Mouse (Mus musculus) liver, embryonic 11.5 days (tissue): ENCODE data around the gene Gm17622. TPM values are rescaled to one million over a fixed set of nuclear protein-coding genes. Genes with fewer than 3 reads are reported as not detected.

Experiments used
- ATAC-seq: fragments of 200-750 bp; cut with Nextera tagmentation; replicated peaks from 2 replicates; pipeline ENCODE4 v1.8.0; 2017; ENCODE audit warnings: moderate number of reproducible peaks, mild to moderate bottlenecking, moderate TSS enrichment, moderate library complexity; ENCODE audit not compliant: low FRiP score
- DNase-seq: peaks from one replicate; pipeline ENCODE4 v3.0.0-alpha.2; 2017; ENCODE audit warnings: low spot score
- H3K27ac ChIP-seq: fragments of 300-500 bp; sonication (generic); 2 replicates; pipeline ENCODE4 v1.5.1; 2014; ENCODE audit warnings: mild to moderate bottlenecking, low read depth, low read length, control low read depth
- H3K27me3 ChIP-seq: fragments of 300-500 bp; sonication (generic); replicated peaks from 2 replicates; pipeline ENCODE4 v1.6.1; 2014; ENCODE audit warnings: low read length, mixed read lengths; ENCODE audit not compliant: control insufficient read depth, insufficient read depth
- H3K36me3 ChIP-seq: fragments of 300-500 bp; sonication (generic); 2 replicates; pipeline ENCODE4 v1.6.1; 2014; ENCODE audit warnings: mild to moderate bottlenecking, low read length, moderate library complexity, mixed read lengths; ENCODE audit not compliant: control insufficient read depth, insufficient read depth
- H3K4me1 ChIP-seq: fragments of 300-500 bp; sonication (generic); replicated peaks from 2 replicates; pipeline ENCODE4 v1.6.1; 2014; ENCODE audit warnings: low read length, mixed read lengths; ENCODE audit not compliant: control insufficient read depth, insufficient read depth
- H3K4me2 ChIP-seq: fragments of 300-500 bp; sonication (generic); 2 replicates; pipeline ENCODE4 v1.6.1; 2014; ENCODE audit warnings: mild to moderate bottlenecking, control low read depth, moderate library complexity
- H3K4me3 ChIP-seq: fragments of 300-500 bp; sonication (generic); 2 replicates; pipeline ENCODE4 v1.5.1; 2014; ENCODE audit warnings: low read depth, low read length, control low read depth
- H3K9ac ChIP-seq: fragments of 300-500 bp; sonication (generic); 2 replicates; pipeline ENCODE4 v1.6.1; 2014; ENCODE audit warnings: low read depth, low read length, control low read depth
- H3K9me3 ChIP-seq: fragments of 300-500 bp; sonication (generic); 2 replicates; pipeline ENCODE4 v1.6.1; 2016; ENCODE audit warnings: low read length, inconsistent platforms, mixed read lengths; ENCODE audit not compliant: control insufficient read depth
- WGBS: fragments of 180-500 bp; shearing (Covaris S2); extraction: QIAGEN DNeasy Blood & Tissue Kit; methylation state at CpG from one replicate; pipeline ENCODE4 v1.1.7; 2014; 5-methylcytosine and 5-hydroxymethylcytosine counted together
- polyA plus RNA-seq: library from polyadenylated mRNA; unstranded; fragments of >200 nt; fragmentation: Nextera tagmentation; extraction: Ambion mirVana; gene quantifications from 2 replicates; pipeline ENCODE4 v1.2.1, GENCODE M21; 2014

Gene Gm17622
- polyA plus RNA-seq, 1 experiment from 2014 or later = not detected

DNA sequence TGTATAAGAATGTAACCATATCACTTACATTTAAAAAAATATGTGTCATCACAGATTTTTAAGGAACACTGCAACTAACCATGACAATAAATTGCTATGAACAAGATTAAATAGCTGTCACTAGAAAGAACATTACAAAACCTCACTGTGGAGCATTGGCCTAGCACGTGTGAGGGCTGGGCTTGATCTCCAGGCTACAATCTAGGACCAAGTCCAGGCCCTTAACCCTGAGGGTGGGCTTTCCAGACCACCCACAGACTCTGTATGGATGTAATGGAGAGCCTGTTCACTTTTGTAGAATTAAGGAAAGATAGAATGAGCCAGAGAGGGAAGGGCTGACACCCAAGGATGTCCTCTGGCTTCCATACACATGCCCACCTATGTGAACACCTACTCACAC is 27.9 kb upstream of the Gm17622 start:
- WGBS = 67% methylated on average over 1 of the region's 1 CpGs
- Histone ChIP-seq H3K4me2 (no peak overlapping the region), H3K36me3 (no peaks in the 10 kb centered on the region), H3K27ac (no peak overlapping the region), H3K27me3 (no peaks in the 10 kb centered on the region), H3K9ac (no peak overlapping the region), H3K9me3 (no peaks in the 10 kb centered on the region), H3K4me3 (no peak overlapping the region), H3K4me1 (no peaks in the 10 kb centered on the region)
- no peak for ATAC-seq
- no peak for DNase-seq

DNA sequence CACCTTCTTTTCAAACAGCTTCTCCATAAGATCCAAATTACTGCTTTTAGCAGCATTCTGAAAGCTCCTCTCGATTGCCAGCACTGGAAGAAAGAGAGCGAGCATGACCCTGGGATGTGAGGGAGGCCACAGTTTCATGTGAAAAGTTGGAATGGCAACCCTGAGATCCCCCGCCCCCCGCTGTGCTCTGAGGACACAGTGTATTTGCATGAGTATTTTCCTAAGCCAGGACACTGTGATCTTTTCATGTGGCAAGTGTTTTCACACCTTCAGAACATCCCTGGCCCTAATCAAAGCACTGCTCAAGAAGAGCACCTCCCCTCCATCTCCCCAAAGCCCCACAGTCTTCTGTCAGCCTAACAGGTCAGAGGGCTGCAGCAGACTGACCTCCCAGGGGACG is 25.2 kb upstream of the Gm17622 start:
- Histone ChIP-seq H3K9me3 (no peaks in the 10 kb centered on the region), H3K36me3 (no peaks in the 10 kb centered on the region), H3K27me3 (no peaks in the 10 kb centered on the region), H3K27ac (no peak overlapping the region), H3K4me3 (no peak overlapping the region), H3K9ac (no peak overlapping the region), H3K4me1 (no peaks in the 10 kb centered on the region), H3K4me2 (no peak overlapping the region)
- WGBS = 60% methylated on average over 5 of the region's 5 CpGs
- DNase-seq (no peak), ATAC-seq (no peak)

- DNase-seq = no peak
- H3K9me3 ChIP-seq = no peaks in the 10 kb centered on the region
- H3K4me3 ChIP-seq = no peak overlapping the region
- no peaks in the 10 kb centered on the region for H3K27me3 ChIP-seq
- no peak overlapping the region for H3K27ac ChIP-seq
- H3K4me1 ChIP-seq = no peaks in the 10 kb centered on the region
- H3K9ac ChIP-seq = no peak overlapping the region
- H3K36me3 ChIP-seq = no peaks in the 10 kb centered on the region
- H3K4me2 ChIP-seq = no peak overlapping the region
- 79% methylated on average over 5 of the region's 5 CpGs for WGBS
- no peak for ATAC-seq
Measured at GRCm38 (mm10) chr13:96468678-96469077, 21.9 kb upstream of the Gm17622 start.

DNA sequence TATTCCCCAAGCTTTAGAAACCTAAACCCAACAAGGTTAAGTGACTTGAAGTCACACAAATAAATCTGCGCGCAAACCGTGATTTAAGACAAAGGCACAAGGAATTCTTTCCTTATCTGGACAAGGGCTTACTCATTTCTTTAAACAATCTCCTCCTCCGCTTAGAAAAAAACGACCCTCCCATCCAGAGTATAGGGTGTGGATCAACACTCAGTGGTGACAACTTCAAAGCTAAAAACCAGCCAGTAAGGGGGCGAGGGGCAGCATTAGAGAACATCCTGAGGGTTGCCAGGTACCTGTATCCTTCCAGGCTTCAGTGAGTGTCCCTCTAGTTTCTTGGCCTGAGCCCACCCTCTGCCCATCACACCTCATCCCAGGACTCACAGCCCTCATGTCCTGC is 20.0 kb upstream of the Gm17622 start:
- Histone ChIP-seq H3K27ac (no peak overlapping the region), H3K4me3 (no peak overlapping the region), H3K36me3 (no peaks in the 10 kb centered on the region), H3K9me3 (no peaks in the 10 kb centered on the region), H3K27me3 (no peaks in the 10 kb centered on the region), H3K4me1 (no peaks in the 10 kb centered on the region), H3K9ac (no peak overlapping the region), H3K4me2 (no peak overlapping the region)
- 68% methylated on average over 6 of the region's 6 CpGs for WGBS
- ATAC-seq = no peak
- no peak for DNase-seq

GRCm38 (mm10) chr13:96470957-96471356 is 19.6 kb upstream of the Gm17622 start, which contains the start of gene Ankdd1b:
Gene Ankdd1b, minus strand, starts transcription at chr13:96471198.
- ATAC-seq (no peak), DNase-seq (no peak)
- Histone ChIP-seq H3K27me3 (no peaks in the 10 kb centered on the region), H3K27ac (no peak within 1 kb of the TSS), H3K4me2 (no peak within 1 kb of the TSS), H3K9me3 (no peaks in the 10 kb centered on the region), H3K36me3 (no peaks in the 10 kb centered on the region), H3K9ac (no peak within 1 kb of the TSS), H3K4me1 (no peaks in the 10 kb centered on the region), H3K4me3 (no peak within 1 kb of the TSS)
- 90% methylated on average over 14 of the region's 14 CpGs for WGBS

- Histone ChIP-seq H3K4me1 (no peaks in the 10 kb centered on the region), H3K4me3 (no peak overlapping the region), H3K27ac (no peak overlapping the region), H3K27me3 (no peaks in the 10 kb centered on the region), H3K4me2 (no peak overlapping the region), H3K9me3 (no peaks in the 10 kb centered on the region), H3K9ac (no peak overlapping the region), H3K36me3 (no peaks in the 10 kb centered on the region)
- ATAC-seq (no peak), DNase-seq (no peak)
- WGBS = 80% methylated on average over 4 of the region's 4 CpGs
Measured at GRCm38 (mm10) chr13:96477226-96477625, 13.3 kb upstream of the Gm17622 start.

GRCm38 (mm10) chr13:96478991-96479390 is 11.5 kb upstream of the Gm17622 start:
- Histone ChIP-seq H3K36me3 (no peaks in the 10 kb centered on the region), H3K27me3 (no peaks in the 10 kb centered on the region), H3K9ac (no peak overlapping the region), H3K4me1 (no peaks in the 10 kb centered on the region), H3K4me2 (no peak overlapping the region), H3K9me3 (no peaks in the 10 kb centered on the region), H3K27ac (no peak overlapping the region), H3K4me3 (no peak overlapping the region)
- WGBS = 92% methylated on average over 1 of the region's 1 CpGs
- ATAC-seq (no peak), DNase-seq (no peak)

DNA sequence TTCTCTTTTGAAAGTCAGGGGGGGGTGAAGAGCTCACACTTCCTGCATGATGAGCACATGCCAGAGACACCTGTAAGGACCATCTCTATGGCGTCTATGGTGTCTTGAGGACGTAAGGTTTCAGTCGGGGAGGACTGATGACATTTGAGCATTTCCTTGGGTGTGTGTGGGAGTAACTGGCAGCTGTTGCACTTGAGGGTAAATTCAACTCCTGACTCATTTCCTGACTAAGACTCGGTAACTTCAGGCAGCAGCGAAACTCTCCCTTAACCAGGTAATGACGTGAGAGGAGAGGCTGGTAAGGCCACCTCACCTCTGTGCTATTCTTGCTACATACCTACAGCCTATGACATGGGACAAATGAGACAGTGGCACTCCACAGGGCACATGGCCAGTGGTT is 3.3 kb upstream of the Gm17622 start:
- no peaks in the 10 kb centered on the region for H3K4me1 ChIP-seq
- DNase-seq = no peak
- H3K4me3 ChIP-seq = no peak overlapping the region
- no peaks in the 10 kb centered on the region for H3K27me3 ChIP-seq
- ATAC-seq = no peak
- no peak overlapping the region for H3K27ac ChIP-seq
- H3K9ac ChIP-seq = no peak overlapping the region
- H3K9me3 ChIP-seq = no peaks in the 10 kb centered on the region
- no peak overlapping the region for H3K4me2 ChIP-seq
- WGBS = 77% methylated on average over 6 of the region's 6 CpGs
- peaks cover 7% of the 10 kb centered on the region; the same call in 1 of the 2 replicates for H3K36me3 ChIP-seq

DNA sequence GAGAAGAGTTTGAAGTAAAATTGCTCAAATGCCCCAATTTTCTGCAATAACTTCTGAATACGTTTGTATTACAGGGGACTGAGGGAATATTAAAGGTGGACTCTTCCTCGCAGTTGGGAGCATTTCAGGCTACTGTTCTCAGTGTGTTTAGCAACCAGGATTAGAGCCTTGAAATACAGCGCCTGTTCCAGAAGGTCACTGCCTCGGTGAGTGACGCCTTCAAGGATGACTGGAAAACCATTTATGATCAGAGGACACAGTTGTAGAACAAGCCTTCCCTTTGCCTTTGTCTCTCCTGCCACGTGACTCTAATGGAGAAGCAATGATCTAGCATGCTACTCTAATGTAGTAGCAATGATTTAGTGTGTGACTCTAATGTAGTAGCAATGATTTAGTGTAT is 2.6 kb upstream of the Gm17622 start:
- Histone ChIP-seq H3K4me1 (no peaks in the 10 kb centered on the region), H3K27ac (no peak overlapping the region), H3K27me3 (no peaks in the 10 kb centered on the region), H3K9ac (no peak overlapping the region), H3K9me3 (no peaks in the 10 kb centered on the region), H3K36me3 (peaks cover 7% of the 10 kb centered on the region; the same call in 1 of the 2 replicates), H3K4me3 (no peak overlapping the region), H3K4me2 (no peak overlapping the region)
- ATAC-seq (no peak), DNase-seq (no peak)
- 86% methylated on average over 6 of the region's 6 CpGs for WGBS
